Mouse (Mus musculus) stomach, postnatal 0 days (tissue): ENCODE data around the gene Mcl1.

Experiments used
- CTCF ChIP-seq: IDR thresholded peaks from 2 replicates; pipeline ENCODE4 v1.5.1; 2016; ENCODE audit warnings: antibody characterized with exemption, low read depth, mild to moderate bottlenecking, moderate library complexity
- EP300 ChIP-seq: optimal IDR thresholded peaks from 2 replicates; pipeline ENCODE3; 2016; ENCODE audit warnings: antibody characterized with exemption

DNA sequence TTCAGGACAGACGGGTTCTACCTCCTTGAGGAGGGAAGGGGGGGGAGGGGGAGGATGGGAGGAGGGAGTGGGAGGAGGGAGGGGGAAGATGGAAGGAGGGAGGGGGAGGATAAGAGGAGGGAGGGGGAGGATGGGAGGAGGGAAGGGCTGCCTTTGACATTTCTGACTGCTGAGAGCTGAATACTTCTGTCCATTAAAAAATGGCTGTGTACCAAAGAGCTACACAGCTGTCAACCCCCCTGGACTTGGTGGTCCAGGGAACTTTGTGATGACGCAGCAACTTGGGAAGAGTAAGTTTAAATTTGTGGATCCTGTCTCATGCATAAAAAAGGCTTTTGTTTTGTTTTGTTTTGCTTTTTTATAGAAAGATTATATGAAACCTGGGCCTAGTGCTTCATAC lies 31.4 kb downstream of the Mcl1 start:
- no peak for TF ChIP-seq CTCF
- no peak for TF ChIP-seq EP300
